Mouse (Mus musculus): Measurements from ENCODE around the gene Ghrhr. TPM values are rescaled to one million over a fixed set of nuclear protein-coding genes. Genes with fewer than 3 reads are reported as not detected.

Ghrhr gene
- not detected in 2 replicates for polyA plus RNA-seq (2015; fragmentation: Nextera tagmentation; extraction: Ambion mirVana)

DNA sequence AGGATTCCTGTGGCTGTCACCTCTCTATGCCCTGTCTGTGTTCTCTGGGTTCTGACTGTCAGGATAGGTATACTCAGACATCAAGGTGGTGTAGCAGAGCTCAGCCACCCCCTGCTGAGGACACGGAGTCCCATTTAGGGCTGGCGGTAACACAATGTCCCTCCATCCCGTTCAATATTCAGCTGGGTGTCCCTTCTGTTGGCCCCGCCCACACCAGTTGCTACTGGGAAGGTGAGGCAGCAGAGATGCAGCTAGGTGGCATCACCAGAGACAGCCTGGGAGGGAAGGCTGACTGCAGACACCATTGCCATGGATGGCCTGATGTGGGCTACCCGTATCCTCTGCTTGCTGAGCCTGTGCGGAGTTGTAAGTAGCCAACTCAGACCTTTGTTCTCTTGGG lies at the start of gene Ghrhr:
Gene Ghrhr (plus strand): TSS at position 220 of the 400 bp plus-strand sequence.

DNA sequence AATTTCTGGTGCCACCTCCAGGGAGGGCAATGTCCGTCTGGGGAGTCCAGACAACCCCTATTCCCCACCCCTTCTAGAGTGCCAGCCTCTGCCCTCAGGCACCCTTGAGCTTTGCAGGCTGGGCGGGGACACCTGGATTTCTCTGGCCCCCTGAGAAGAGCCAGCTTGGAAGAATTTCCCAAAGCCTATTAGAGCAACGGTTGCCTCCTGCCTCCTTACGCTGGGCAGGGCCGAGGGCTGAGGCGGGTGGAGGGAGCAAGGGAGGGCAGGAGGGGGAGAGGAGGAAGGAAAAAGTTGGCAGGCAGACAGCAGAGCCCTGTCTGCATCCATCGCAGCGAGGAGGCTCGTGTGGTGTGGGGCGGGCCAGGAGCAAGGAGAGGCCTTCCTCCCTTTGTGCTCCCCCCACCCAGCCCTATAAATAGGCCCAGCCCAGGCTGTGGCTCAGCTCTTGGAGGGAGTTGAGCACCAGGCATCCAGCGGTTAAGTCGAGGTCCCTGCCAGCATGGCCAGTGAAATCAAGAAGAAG lies 40.0 kb upstream of the Ghrhr start, which contains the start of gene Aqp1:
Gene Aqp1 (plus strand): TSS at position 444 of the 526 bp plus-strand sequence.

Other genes starting within 250 kb of the Ghrhr start
- gene Crhr2, start 243.3 kb upstream of the Ghrhr start, polyA plus RNA-seq (2015; fragmentation: Nextera tagmentation; extraction: Ambion mirVana) = 1.6 and 1.8 TPM in 2 replicates
- gene Inmt, start 201.3 kb upstream of the Ghrhr start, polyA plus RNA-seq (2015; fragmentation: Nextera tagmentation; extraction: Ambion mirVana) = 0.23 TPM in 1 of 2 replicates, not detected in the other
- 7.0 and 7.7 TPM in 2 replicates for gene Mindy4, start 172.9 kb upstream of the Ghrhr start, polyA plus RNA-seq (2015; fragmentation: Nextera tagmentation; extraction: Ambion mirVana)
- gene Aqp1, start 39.9 kb upstream of the Ghrhr start, polyA plus RNA-seq (2015; fragmentation: Nextera tagmentation; extraction: Ambion mirVana) = 2.2 and 4.9 TPM in 2 replicates
- gene Adcyap1r1, start 75.7 kb downstream of the Ghrhr start, polyA plus RNA-seq (2015; fragmentation: Nextera tagmentation; extraction: Ambion mirVana) = 69.0 and 74.8 TPM in 2 replicates

All from neural tube, postnatal 0 days (tissue).